Mouse (Mus musculus): Measurements from ENCODE around the gene Cyp2d9.

DNA sequence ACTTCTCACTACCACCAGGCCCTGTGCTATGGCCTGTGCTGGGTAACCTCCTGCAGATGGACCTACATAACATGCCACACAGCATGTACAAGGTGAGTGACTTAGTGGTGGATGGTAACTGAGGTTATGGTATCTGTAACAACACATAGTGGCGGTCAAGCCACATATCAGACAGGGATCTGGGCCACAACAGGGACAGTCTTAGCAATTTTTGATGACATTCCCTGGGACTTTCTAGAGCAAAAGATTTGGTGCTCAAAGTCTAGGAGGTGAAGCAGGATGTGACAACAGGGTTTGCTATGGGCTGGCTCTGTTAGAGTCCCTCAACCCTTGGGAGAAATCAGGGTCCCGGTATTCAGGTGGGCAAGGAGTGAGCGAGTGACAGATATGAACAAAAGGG is 384 bp downstream of the Cyp2d9 start:
- TF ChIP-seq CTCF (IDR thresholded peaks at IDR 0.05; ENCODE audit: low read depth) = no peak
- no peak for TF ChIP-seq EP300 (IDR thresholded peaks at IDR 0.05; ENCODE audit: low read depth)
